Mouse (Mus musculus): ENCODE results near the gene Creld1.

The Creld1 gene

DNA sequence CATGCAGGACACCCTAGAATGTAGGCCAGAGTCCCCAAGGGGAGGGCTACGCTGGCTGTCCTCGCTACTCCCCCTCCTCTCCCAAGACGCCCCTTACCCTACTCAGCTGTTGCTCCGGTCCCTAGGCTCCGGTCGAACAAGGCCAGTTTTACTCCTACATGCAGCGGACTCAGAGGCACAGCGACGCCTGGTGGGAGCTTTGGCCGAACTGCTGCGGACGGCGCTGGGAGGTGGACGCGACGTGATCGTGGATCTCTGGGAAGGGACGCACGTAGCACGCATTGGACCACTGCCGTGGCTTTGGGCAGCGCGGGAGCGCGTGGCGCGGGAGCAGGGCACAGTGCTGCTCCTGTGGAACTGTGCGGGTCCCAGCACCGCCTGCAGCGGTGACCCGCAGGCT lies 13.7 kb upstream of the Creld1 start:
- CTCF ChIA-PET: interaction anchor here (0.7 kb wide), 1 partner anchor 9 kb away, joined by 3 read pairs; no protein-coding TSS in a partner anchor

GRCm38 (mm10) chr6:113471297-113471936 lies 11.7 kb upstream of the Creld1 start, which contains the start of gene Il17rc:
Gene Il17rc, plus strand, starts transcription at chr6:113471427.
- CTCF ChIA-PET: no interaction called here

DNA sequence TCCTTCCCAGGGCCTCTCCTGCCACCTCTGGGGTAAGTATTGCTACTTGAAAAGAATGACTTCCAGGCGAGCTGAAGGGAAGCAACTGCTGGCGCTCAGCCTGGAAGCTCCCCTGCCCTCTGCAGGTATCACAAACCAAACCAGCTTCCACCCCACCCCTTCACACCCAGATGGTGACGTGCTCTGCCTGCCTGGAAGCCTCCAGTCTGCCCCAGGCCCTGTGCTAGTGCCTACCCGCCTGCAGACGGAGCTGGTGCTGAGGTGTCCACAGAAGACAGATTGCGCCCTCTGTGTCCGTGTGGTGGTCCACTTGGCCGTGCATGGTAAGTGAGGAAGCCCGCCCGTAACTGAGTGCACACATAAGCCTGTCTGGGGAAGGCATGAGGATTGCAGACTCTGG lies 11.0 kb upstream of the Creld1 start:
- CTCF ChIA-PET: no interaction called here

DNA sequence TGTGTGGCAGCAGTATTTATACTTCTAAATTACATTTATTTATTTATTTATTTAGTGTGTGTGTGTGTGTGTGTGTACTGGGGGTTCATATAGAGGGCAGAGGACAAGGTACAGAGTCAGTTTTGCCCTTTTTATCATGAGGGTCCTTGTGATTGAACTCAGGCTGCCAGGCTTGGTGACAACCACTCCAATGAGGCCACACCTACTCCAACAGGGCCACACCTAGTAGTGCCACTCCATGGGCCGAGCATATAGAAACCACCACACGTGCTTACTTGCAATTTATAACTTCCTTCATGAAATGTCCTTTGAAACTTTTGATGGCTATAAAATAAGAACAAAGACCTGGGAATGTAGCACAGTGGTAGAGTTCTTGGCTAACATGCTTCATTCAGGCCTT lies 9.9 kb upstream of the Creld1 start:
- CTCF ChIA-PET: no interaction called here

DNA sequence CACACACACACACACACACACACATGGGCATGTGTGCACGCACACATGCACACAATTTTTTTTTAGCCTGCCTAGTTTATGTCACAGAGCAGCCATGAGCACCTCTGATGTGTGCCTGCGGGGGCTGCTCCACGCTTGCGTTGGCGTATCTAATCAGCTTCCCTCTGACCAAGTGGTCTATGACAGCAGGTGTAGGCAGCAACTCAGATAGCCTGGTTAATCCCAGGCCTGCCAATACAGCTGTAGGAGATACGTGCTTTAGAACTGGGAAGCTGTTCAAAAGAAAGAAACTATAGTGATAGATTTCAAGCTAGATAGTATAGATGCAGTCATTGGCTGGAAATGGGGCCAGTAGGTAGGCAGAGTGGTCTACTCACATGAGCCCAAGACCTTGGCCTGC lies 9.4 kb upstream of the Creld1 start:
- CTCF ChIA-PET: no interaction called here

- CTCF ChIA-PET: no interaction called here
Observed at GRCm38 (mm10) chr6:113477353-113477752, 5.7 kb upstream of the Creld1 start.

DNA sequence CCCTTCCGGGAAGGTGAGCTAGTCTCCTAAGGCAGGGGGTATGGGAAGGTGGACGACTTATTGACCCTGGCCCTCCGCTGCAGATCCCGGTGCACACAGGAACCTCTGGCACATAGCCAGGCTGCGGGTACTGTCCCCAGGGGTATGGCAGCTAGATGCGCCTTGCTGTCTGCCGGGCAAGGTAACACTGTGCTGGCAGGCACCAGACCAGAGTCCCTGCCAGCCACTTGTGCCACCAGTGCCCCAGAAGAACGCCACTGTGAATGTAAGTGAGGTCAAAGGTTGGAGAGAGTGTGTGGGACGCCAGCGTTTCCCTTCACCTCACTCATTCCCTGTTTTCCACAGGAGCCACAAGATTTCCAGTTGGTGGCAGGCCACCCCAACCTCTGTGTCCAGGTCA lies 4.2 kb upstream of the Creld1 start:
- CTCF ChIA-PET: no interaction called here

GRCm38 (mm10) chr6:113480555-113481373 lies 2.3 kb upstream of the Creld1 start:
- CTCF ChIA-PET: interaction anchor here (2.2 kb wide), 1 partner anchor 14 kb away, joined by 10 read pairs; no protein-coding TSS in a partner anchor

GRCm38 (mm10) chr6:113482477-113483099 lies 509 bp upstream of the Creld1 start:
- CTCF ChIA-PET: interaction anchor here (2.2 kb wide), 1 partner anchor 12 kb away, joined by 10 read pairs; no protein-coding TSS in a partner anchor

- CTCF ChIA-PET: no interaction called here
Observed at GRCm38 (mm10) chr6:113483729-113484128, 632 bp downstream of the Creld1 start.

DNA sequence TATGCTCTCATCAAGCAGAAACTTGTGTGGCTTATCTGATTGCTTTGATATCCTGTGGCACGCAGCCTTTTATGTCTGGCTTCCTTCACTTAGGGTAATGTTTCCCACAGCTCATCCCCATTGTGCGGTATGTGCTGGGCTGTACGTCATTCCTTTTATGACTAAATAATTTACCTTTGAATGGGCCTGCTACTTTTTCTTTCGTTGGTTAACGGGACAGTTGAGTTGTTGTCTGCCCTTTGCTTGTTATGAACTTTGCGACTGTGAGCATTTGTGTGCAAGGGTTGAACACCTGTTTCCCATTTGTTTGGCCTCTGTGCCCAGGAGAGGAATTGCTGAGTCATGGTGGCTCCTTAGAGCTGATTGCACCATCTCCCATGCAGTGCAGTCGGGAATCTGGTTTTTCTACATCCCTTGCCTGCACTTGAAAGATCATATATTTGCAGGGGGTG lies 4.1 kb downstream of the Creld1 start:
- CTCF ChIA-PET: no interaction called here

DNA sequence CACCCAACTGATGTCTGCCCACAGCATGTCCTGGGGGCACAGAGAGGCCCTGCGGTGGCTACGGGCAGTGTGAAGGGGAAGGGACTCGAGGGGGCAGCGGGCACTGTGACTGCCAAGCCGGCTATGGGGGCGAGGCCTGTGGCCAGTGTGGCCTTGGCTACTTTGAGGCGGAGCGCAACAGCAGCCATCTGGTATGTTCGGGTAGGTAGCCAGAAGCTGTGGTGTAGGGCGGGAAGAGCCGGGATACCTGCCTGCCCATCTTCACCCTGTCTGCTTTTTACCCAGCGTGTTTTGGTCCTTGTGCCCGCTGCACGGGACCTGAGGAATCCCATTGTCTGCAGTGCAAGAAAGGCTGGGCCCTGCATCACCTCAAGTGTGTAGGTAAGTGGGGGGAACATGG lies 6.3 kb downstream of the Creld1 start:
- CTCF ChIA-PET: no interaction called here

DNA sequence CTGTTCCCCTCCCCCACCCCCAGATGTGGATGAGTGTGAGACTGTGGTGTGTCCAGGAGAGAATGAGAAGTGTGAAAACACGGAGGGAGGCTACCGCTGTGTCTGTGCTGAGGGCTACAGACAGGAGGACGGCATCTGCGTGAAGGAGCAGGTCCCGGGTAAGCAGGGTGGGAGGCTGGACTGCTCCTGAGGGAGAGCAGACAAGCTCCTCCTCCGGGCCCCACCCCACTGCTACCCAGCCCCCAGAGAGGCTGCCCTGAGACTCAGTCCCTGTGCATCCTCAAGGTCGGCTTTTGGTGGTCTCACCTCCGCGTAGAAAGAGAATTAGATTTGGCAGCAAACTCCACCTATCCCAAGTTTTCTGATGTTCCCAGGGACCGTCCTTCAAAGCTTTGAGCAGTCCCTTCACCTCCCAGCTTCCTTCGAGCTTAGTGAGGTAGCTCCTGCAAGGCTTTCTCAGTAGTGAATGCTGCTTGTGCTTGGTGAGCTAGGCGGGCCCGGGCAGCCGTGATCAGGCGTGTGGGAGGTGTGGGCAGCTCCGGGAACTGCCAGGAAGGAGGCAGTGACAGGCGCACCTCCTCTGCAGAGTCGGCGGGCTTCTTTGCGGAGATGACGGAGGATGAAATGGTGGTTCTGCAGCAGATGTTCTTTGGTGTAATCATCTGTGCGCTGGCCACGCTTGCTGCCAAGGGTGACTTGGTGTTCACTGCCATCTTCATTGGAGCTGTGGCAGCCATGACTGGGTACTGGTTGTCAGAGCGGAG lies 9.2 kb downstream of the Creld1 start:
- CTCF ChIA-PET: interaction anchor here (0.7 kb wide), 1 partner anchor 1156 kb away, joined by 3 read pairs; no protein-coding TSS in a partner anchor

- CTCF ChIA-PET: interaction anchor here (0.7 to 2.1 kb wide), 2 partner anchors 12 to 35 kb away, joined by 5 to 10 read pairs; partner anchors contain the start of gene Creld1
Observed at GRCm38 (mm10) chr6:113494258-113494788, 11.2 kb downstream of the Creld1 start.

GRCm38 (mm10) chr6:113495071-113495675 lies 12.1 kb downstream of the Creld1 start:
- CTCF ChIA-PET: interaction anchor here (2.1 kb wide), 1 partner anchor 13 kb away, joined by 10 read pairs; the partner anchor contains the start of gene Creld1

- CTCF ChIA-PET: no interaction called here
Observed at GRCm38 (mm10) chr6:113499346-113499745, 16.2 kb downstream of the Creld1 start.

DNA sequence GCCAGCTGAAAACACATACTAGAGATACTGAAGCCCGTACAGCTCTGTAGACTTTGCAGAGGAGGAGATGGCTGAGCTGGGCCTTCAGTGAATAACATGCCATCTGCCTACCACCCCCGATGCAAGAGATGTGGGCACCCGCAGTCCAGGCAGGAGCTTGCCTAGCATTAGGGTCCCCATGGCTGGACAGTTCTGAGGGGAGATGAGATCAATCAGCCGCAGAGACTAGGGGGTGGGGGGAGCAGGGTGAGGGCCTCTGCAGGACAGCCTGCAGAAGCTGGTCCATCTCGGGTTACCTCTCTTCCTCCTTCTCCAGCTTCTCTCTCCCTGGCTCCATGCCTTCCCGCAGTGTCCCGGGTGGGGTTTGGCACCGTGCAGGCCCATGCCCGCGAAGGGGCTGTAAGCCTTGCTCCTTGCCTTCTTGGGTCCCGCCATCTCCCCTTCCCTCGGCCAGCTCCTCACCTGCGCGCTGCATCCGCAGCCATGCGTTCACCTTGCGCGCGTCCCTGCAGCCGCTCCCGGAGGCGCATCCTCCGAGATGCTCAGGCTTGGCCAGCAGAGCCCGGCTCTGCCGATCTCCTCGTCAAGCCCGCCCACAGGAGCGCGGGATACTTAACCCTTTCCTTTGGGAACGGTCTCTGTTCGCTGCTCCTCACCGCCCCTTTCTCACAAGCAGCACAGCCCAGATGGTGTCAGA lies 18.4 kb downstream of the Creld1 start, which contains the start of gene Prrt3:
Prrt3 (minus strand) TSS at position 544 of the 697 bp plus-strand sequence.
- CTCF ChIA-PET: no interaction called here

DNA sequence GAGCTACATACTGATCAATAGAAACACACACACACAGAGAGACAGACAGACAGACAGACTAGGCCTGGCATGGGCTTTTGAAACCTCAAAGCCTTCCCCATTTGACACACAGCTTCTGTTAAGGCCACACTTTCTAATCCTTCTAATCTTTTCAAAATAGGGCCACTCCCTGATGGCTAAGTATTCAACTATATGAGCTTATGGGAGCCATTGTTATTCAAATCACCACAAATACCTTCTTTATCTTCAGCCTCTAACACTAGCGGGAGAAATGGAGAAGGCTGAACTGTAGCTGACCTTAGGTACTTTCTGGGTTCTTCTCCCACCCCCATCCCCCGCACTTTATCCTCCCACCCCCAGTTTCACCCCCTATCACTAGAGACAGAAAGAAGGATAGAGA lies 19.7 kb downstream of the Creld1 start:
- CTCF ChIA-PET: no interaction called here

- CTCF ChIA-PET: no interaction called here
Observed at GRCm38 (mm10) chr6:113505689-113506088, 22.6 kb downstream of the Creld1 start.

DNA sequence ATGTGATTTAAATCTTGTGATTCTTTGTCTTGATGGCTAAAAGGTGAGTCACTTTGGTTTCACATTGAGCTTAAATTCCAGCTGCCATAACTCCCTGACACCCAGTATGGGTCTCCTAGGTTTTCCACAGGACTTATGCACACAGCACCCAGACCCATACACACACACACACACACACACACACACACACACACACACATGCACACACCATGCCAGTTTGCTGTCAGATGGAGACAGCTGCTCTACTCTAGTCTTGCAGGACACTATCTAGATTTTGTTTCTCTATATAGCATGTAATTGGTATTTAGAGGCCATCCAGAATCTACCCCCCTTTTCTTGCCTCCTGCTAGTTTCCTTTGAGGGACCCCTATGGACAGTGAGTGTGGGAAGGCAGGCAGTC lies 24.0 kb downstream of the Creld1 start:
- CTCF ChIA-PET: no interaction called here

Data from spleen, embryonic (tissue).